Mouse (Mus musculus) stomach, postnatal 0 days (tissue): ENCODE measurements at regions not wholly inside any gene's neighbourhood (a gene's known extent, or its start where the extent isn't known, plus 50 kb on each side); places are given as distances from the start of the nearest gene placed in this dataset.

Source experiments
- CTCF ChIP-seq: IDR thresholded peaks from 2 replicates; pipeline ENCODE4 v1.5.1; 2016; ENCODE audit warnings: antibody characterized with exemption, low read depth, mild to moderate bottlenecking, moderate library complexity
- EP300 ChIP-seq: optimal IDR thresholded peaks from 2 replicates; pipeline ENCODE3; 2016; ENCODE audit warnings: antibody characterized with exemption

- TF ChIP-seq CTCF (no peak), EP300 (no peak)
These were observed 70.2 kb upstream of the Pbx1 start for GRCm38 (mm10) chr1:168502266-168502665.
